Mouse (Mus musculus) lung, postnatal 4 days (tissue): ENCODE data around the gene Csad.
"Not testable (repeated sequence)": the region's sequence is repeated elsewhere in the genome, so short reads cannot be mapped to it uniquely, and the experiment has no call there.

Experiments used
- DNase-seq, 2 experiments: peaks; one replicate each; pipeline ENCODE4 v3.0.0; 2021

Csad gene

GRCm38 (mm10) chr15:102156836-102157235 lies 47.7 kb downstream of the Csad start:
- no peak for DNase-seq

- DNase-seq: not testable (repeated sequence)
Observed at GRCm38 (mm10) chr15:102155006-102155405, 49.5 kb downstream of the Csad start.

GRCm38 (mm10) chr15:102152646-102153045 lies 51.9 kb downstream of the Csad start:
- no peak for DNase-seq

GRCm38 (mm10) chr15:102150301-102151135 lies 54.0 kb downstream of the Csad start, which contains the start of gene Soat2:
TSS of gene Soat2 (plus strand) at chr15:102150526.
- DNase-seq: peak; percentile 66 to 69

GRCm38 (mm10) chr15:102149561-102149960 lies 55.0 kb downstream of the Csad start:
- DNase-seq: no peak

GRCm38 (mm10) chr15:102147674-102148402 lies 56.7 kb downstream of the Csad start:
- DNase-seq: no peak

- peak; percentile 41 to 58 for DNase-seq
Observed at GRCm38 (mm10) chr15:102146882-102147281, 57.6 kb downstream of the Csad start.

- DNase-seq: no peak
Observed at GRCm38 (mm10) chr15:102146089-102146488, 58.4 kb downstream of the Csad start.

GRCm38 (mm10) chr15:102145330-102145729 lies 59.2 kb downstream of the Csad start:
- DNase-seq: no peak

GRCm38 (mm10) chr15:102144726-102145125 lies 59.8 kb downstream of the Csad start:
- DNase-seq: no peak

GRCm38 (mm10) chr15:102144274-102144711 lies 60.2 kb downstream of the Csad start, which contains the start of gene Igfbp6:
TSS of gene Igfbp6 (plus strand) at chr15:102144362.
- peak in 1 of 2 experiments; percentile 35 for DNase-seq

GRCm38 (mm10) chr15:102142914-102143912 lies 61.3 kb downstream of the Csad start:
- peak; percentile 80 to 89 for DNase-seq

GRCm38 (mm10) chr15:102141120-102141519 lies 63.4 kb downstream of the Csad start:
- DNase-seq: no peak

GRCm38 (mm10) chr15:102136129-102136758 lies 68.3 kb downstream of the Csad start, which contains the start of gene Spryd3:
TSS of gene Spryd3 (minus strand) at chr15:102136234.
- DNase-seq: peak; percentile 98 to 99

GRCm38 (mm10) chr15:102135522-102136128 lies 68.9 kb downstream of the Csad start:
- DNase-seq: no peak

GRCm38 (mm10) chr15:102134709-102135108 lies 69.8 kb downstream of the Csad start:
- DNase-seq: no peak

GRCm38 (mm10) chr15:102133314-102133713 lies 71.2 kb downstream of the Csad start:
- no peak for DNase-seq
